Mouse (Mus musculus) intestine, embryonic 15.5 days (tissue): ENCODE data around the gene Ankrd6. TPM values are rescaled to one million over a fixed set of nuclear protein-coding genes. Genes with fewer than 3 reads are reported as not detected.

Experiments
- ATAC-seq: fragments of 200-750 bp; cut with Nextera tagmentation; 2 replicates; pipeline ENCODE4 v1.8.0; 2017; ENCODE audit warnings: moderate TSS enrichment, moderate library complexity
- H3K27ac ChIP-seq: fragments of 300-500 bp; sonication (generic); 2 replicates; pipeline ENCODE4 v1.5.1; 2015; ENCODE audit warnings: mild to moderate bottlenecking, inconsistent platforms
- H3K27me3 ChIP-seq: fragments of 300-500 bp; sonication (generic); replicated peaks from 2 replicates; pipeline ENCODE4 v1.6.1; 2015; ENCODE audit warnings: inconsistent platforms
- H3K36me3 ChIP-seq: fragments of 300-500 bp; sonication (generic); 2 replicates; pipeline ENCODE4 v1.6.1; 2015; ENCODE audit warnings: inconsistent platforms
- H3K4me1 ChIP-seq: fragments of 300-500 bp; sonication (generic); replicated peaks from 2 replicates; pipeline ENCODE4 v1.6.1; 2015; ENCODE audit warnings: inconsistent platforms
- H3K4me2 ChIP-seq: fragments of 300-500 bp; sonication (generic); replicated peaks from 2 replicates; pipeline ENCODE4 v1.6.1; 2015; ENCODE audit warnings: mild to moderate bottlenecking, inconsistent platforms
- H3K4me3 ChIP-seq: fragments of 300-500 bp; sonication (generic); replicated peaks from 2 replicates; pipeline ENCODE4 v1.5.1; 2015; ENCODE audit warnings: inconsistent platforms
- H3K9ac ChIP-seq: fragments of 300-500 bp; sonication (generic); 2 replicates; pipeline ENCODE4 v1.6.1; 2015; ENCODE audit warnings: inconsistent platforms
- H3K9me3 ChIP-seq: fragments of 300-500 bp; sonication (generic); 2 replicates; pipeline ENCODE4 v1.6.1; 2016; ENCODE audit warnings: inconsistent platforms
- WGBS: fragments of 180-500 bp; shearing (Covaris S2); methylation state at CpG from one replicate; pipeline ENCODE4 v1.1.7; 2015; 5-methylcytosine and 5-hydroxymethylcytosine counted together
- polyA plus RNA-seq: library from polyadenylated mRNA; unstranded; fragments of >200 nt; fragmentation: Nextera tagmentation; extraction: Ambion mirVana; gene quantifications from 2 replicates; pipeline ENCODE4 v1.2.1, GENCODE M21; 2015

Ankrd6 gene
- polyA plus RNA-seq, 1 experiment from 2014 or later, result 4.0 TPM

GRCm38 (mm10) chr4:32863447-32864130 lies 87.1 kb downstream of the Ankrd6 start:
- Histone ChIP-seq H3K9ac (no peak overlapping the region), H3K27ac (no peak overlapping the region), H3K9me3 (no peaks in the 10 kb centered on the region), H3K4me3 (no peak overlapping the region), H3K4me1 (peaks cover 4% of the 10 kb centered on the region; the same call in 1 of the 2 replicates), H3K4me2 (peak overlapping the region; percentile 17; the same call in 1 of the 2 replicates), H3K27me3 (no peaks in the 10 kb centered on the region), H3K36me3 (no peaks in the 10 kb centered on the region)
- no peak for ATAC-seq
- 34% methylated on average over 12 of the region's 12 CpGs for WGBS

DNA sequence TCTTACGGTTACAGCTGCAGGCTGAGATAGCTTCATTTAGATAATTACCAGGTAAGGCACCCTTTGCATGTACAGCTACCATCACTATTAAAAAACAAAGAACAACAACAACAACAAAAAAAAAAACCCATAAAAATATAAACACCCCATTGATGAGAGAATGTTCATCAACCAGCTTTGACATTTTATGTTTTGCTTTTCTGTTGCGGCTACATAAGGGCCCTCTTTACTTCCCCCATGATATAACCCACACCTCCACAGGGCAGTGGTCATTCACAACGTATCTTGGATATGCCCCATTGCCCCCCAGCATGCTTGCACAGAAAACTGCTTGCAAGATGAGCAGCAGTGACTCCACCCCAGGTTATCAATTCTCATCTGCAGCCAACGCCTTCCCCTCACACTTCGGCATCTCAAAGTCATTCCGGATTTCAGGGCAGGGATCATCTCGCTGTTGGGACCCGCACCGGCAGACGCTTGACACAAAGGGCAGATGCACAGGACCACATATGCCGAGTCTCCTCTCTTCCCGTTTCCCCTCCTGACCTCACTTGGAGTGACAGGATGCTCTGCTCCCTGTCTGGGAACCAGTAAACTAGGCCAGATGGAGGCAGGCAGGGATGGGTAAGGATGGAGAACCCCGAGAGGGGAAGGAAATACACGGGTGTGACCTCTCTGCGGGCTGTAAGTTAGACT lies 87.7 kb downstream of the Ankrd6 start:
- Histone ChIP-seq H3K4me3 (no peak overlapping the region), H3K27me3 (no peaks in the 10 kb centered on the region), H3K4me1 (peaks cover 4% of the 10 kb centered on the region; the same call in 1 of the 2 replicates), H3K9me3 (no peaks in the 10 kb centered on the region), H3K36me3 (no peaks in the 10 kb centered on the region), H3K27ac (no peak overlapping the region), H3K4me2 (peak overlapping the region; percentile 17; the same call in 1 of the 2 replicates), H3K9ac (no peak overlapping the region)
- ATAC-seq, result no peak
- 48% methylated on average over 15 of the region's 15 CpGs for WGBS

DNA sequence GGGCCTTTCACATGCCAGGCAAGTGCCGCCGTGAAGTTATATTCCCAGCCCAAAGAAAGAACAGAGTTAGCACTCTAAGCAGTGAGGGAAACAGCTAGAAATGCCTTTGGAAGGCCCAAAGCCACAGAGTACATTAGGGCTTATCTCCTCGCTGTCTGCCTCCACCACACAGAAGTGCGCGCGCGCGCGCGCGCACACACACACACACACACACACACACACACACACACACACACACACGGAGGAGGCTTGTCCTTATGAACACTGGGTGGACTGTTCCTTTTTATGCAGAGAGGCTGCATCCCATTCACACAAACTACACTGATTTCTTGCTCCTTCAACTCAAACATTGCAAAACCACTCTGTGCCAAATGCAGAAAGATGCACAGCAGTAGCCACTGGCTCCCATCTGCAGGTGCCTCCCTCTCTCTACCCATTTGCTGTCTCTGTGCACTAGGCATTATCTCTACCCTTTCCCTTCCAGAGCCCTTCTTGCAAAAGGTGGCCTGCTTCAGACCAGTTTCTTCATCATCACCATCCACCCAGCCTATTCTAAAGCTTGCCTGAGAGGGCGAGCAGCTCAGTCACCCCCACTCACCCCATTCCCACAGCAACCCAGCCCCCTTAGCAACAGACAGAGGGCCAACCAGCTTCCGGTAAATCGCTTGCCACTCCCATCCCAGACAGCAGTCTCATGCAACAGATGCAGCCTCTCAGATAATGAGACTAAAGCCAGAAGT lies 88.5 kb downstream of the Ankrd6 start:
- peak; percentile 72 for ATAC-seq
- no peak overlapping the region for H3K9ac ChIP-seq
- H3K4me1 ChIP-seq, result peaks cover 4% of the 10 kb centered on the region; the same call in 1 of the 2 replicates
- no peak overlapping the region for H3K4me2 ChIP-seq
- no peak overlapping the region for H3K27ac ChIP-seq
- H3K4me3 ChIP-seq, result no peak overlapping the region
- 63% methylated on average over 15 of the region's 15 CpGs for WGBS
- H3K36me3 ChIP-seq, result no peaks in the 10 kb centered on the region
- no peaks in the 10 kb centered on the region for H3K9me3 ChIP-seq
- no peaks in the 10 kb centered on the region for H3K27me3 ChIP-seq

- H3K4me3 ChIP-seq, result no peak overlapping the region
- WGBS, result 75% methylated on average over 18 of the region's 18 CpGs
- H3K9ac ChIP-seq, result no peak overlapping the region
- no peak overlapping the region for H3K27ac ChIP-seq
- H3K4me1 ChIP-seq, result peaks cover 4% of the 10 kb centered on the region; the same call in 1 of the 2 replicates
- H3K9me3 ChIP-seq, result no peaks in the 10 kb centered on the region
- no peaks in the 10 kb centered on the region for H3K27me3 ChIP-seq
- ATAC-seq, result no peak
- no peaks in the 10 kb centered on the region for H3K36me3 ChIP-seq
- H3K4me2 ChIP-seq, result no peak overlapping the region
Measured at GRCm38 (mm10) chr4:32860184-32860965, 90.3 kb downstream of the Ankrd6 start.

DNA sequence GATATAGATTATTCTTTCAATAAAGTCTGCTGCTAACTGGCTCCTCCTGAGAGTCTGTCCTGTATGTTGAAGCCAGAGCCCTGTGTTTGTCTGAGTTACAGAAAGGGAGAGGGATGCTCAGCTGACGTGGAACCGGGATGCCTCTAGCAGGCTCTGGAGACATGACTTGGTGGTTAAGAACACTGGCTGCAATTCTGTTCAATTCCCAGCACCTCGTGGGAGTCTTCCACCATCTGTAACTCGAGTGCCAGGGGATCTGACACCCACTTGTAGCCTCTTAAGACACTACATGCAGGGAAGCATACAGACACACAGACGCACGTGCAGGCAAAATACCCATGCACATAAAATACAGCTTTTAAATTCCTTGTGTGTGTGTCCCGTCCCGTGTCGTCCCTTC lies 95.1 kb downstream of the Ankrd6 start:
- Histone ChIP-seq H3K27me3 (no peaks in the 10 kb centered on the region), H3K9me3 (no peaks in the 10 kb centered on the region), H3K4me2 (no peak overlapping the region), H3K27ac (no peak overlapping the region), H3K9ac (no peak overlapping the region), H3K4me1 (no peaks in the 10 kb centered on the region), H3K4me3 (no peak overlapping the region), H3K36me3 (no peaks in the 10 kb centered on the region)
- WGBS, result 69% methylated on average over 9 of the region's 9 CpGs
- ATAC-seq, result no peak

DNA sequence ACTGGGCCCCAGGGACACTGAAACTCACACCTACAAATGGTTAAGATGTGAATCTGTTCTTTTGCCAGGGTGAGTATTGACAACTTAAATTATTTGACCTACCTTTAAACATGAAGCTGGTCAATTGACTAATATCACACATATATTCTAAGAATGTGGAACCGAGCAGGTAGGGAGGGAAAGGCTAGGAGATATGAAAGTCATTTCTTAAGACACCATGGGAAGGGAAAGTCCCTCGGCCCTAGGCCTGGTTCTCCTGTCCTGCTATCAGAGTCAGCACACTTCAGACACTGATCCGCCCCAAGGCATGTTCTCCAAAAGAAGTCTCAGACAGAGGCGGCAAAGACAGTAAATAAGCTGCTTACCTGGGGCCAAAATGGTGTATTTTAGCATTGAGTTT lies 95.7 kb downstream of the Ankrd6 start:
- Histone ChIP-seq H3K9me3 (no peaks in the 10 kb centered on the region), H3K27me3 (no peaks in the 10 kb centered on the region), H3K36me3 (no peaks in the 10 kb centered on the region), H3K4me3 (no peak overlapping the region), H3K4me2 (no peak overlapping the region), H3K9ac (no peak overlapping the region), H3K4me1 (no peaks in the 10 kb centered on the region), H3K27ac (no peak overlapping the region)
- ATAC-seq, result no peak
- WGBS, result 87% methylated on average over 4 of the region's 4 CpGs

DNA sequence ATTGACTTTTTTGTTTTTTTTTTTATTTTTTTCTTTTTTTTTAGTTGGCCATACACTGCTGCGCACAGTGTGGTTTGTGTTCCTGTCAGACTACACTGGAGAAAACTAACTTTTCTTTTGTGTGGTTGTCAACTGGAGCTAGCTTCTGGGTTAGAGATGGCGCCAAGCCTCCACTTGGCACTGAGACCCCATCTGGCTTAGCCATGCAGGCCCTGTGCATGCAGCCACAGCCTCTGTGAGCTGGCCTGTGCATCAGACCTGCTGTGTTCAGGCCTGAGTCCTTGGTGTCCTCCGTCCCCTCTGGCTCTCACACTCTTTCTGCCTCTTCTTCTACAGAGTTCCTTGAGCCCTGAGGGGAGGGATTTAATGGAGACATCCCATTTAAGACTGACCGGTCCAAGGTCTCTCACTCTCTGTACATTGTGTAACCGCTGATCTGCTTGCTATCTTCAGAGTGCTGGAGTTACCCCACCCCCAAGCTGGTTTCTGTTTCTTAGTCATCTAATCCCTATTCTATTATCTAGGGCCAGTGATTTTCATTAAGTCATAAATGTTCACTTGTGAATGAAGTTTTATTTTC lies 96.9 kb downstream of the Ankrd6 start:
- Histone ChIP-seq H3K4me2 (no peak overlapping the region), H3K27ac (no peak overlapping the region), H3K9me3 (no peaks in the 10 kb centered on the region), H3K4me1 (no peaks in the 10 kb centered on the region), H3K27me3 (no peaks in the 10 kb centered on the region), H3K36me3 (no peaks in the 10 kb centered on the region), H3K4me3 (no peak overlapping the region), H3K9ac (no peak overlapping the region)
- 89% methylated on average over 5 of the region's 5 CpGs for WGBS
- ATAC-seq, result no peak

GRCm38 (mm10) chr4:32852819-32853218 lies 97.8 kb downstream of the Ankrd6 start:
- Histone ChIP-seq H3K9ac (no peak overlapping the region), H3K4me1 (no peaks in the 10 kb centered on the region), H3K9me3 (no peaks in the 10 kb centered on the region), H3K27ac (no peak overlapping the region), H3K36me3 (no peaks in the 10 kb centered on the region), H3K4me3 (no peak overlapping the region), H3K4me2 (no peak overlapping the region), H3K27me3 (no peaks in the 10 kb centered on the region)
- WGBS, result 79% methylated on average over 6 of the region's 6 CpGs
- no peak for ATAC-seq

- Histone ChIP-seq H3K4me3 (no peak overlapping the region), H3K9ac (no peak overlapping the region), H3K27ac (no peak overlapping the region), H3K27me3 (no peaks in the 10 kb centered on the region), H3K4me2 (no peak overlapping the region), H3K36me3 (no peaks in the 10 kb centered on the region), H3K9me3 (no peaks in the 10 kb centered on the region), H3K4me1 (no peaks in the 10 kb centered on the region)
- WGBS, result 89% methylated on average over 8 of the region's 8 CpGs
- ATAC-seq, result no peak
Measured at GRCm38 (mm10) chr4:32852294-32852693, 98.3 kb downstream of the Ankrd6 start.

DNA sequence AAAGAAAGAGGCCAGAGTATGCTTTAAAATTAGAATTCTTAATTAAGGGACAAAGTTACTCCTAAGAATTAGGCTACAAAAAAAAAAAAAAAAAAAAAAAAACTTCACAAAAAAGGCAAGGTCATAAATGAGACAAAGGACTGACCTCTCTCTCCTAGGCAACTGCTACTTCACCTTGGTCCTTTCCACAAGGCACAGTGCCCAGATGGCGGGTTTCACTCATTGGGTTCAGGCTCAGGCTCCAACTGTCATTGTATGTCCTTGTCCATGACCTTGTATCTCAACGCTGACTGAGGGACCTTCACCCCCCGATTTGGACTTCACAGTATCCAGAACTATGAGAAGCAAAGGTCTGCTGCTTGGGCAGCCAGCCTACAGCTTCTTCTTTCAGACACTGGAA lies 112.2 kb downstream of the Ankrd6 start:
- Histone ChIP-seq H3K9me3 (no peaks in the 10 kb centered on the region), H3K27ac (no peak overlapping the region), H3K27me3 (no peaks in the 10 kb centered on the region), H3K9ac (no peak overlapping the region), H3K4me2 (no peak overlapping the region), H3K36me3 (no peaks in the 10 kb centered on the region), H3K4me3 (no peak overlapping the region), H3K4me1 (no peaks in the 10 kb centered on the region)
- 89% methylated on average over 3 of the region's 3 CpGs for WGBS
- no peak for ATAC-seq

DNA sequence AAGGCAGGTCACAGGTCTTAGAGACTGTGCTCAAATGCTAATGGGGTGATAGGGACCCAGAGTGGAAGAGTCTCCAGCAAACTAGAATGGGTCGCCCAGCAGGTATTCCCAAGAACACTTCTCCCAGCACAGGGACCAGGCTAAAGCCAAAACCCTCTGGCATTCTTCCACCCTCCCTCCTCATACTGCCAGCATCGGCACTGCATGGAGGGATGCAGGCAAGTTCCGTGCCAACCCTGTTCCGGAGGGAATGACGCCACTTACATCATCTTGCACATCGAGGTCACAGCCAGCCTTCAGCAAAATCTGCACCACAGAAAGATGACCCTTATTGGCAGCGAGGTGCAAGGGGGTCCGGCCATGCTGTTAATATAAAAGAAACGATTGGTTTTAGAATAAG lies 114.6 kb downstream of the Ankrd6 start:
- no peaks in the 10 kb centered on the region for H3K9me3 ChIP-seq
- H3K27me3 ChIP-seq, result no peaks in the 10 kb centered on the region
- no peak for ATAC-seq
- WGBS, result 91% methylated on average over 9 of the region's 9 CpGs
- H3K9ac ChIP-seq, result no peak overlapping the region
- no peaks in the 10 kb centered on the region for H3K4me1 ChIP-seq
- H3K4me3 ChIP-seq, result no peak overlapping the region
- no peaks in the 10 kb centered on the region for H3K36me3 ChIP-seq
- no peak overlapping the region for H3K27ac ChIP-seq
- no peak overlapping the region for H3K4me2 ChIP-seq
